Mouse (Mus musculus) WW6 (cell line): ENCODE data around the gene Colgalt2.
A peak's percentile ranks its signal among the peaks of the same experiment; 100 is the strongest.
"Not testable (repeated sequence)": the region's sequence is repeated elsewhere in the genome, so short reads cannot be mapped to it uniquely, and the experiment has no call there.

Experiments
- DNase-seq: peaks from one replicate; pipeline ENCODE4 v3.0.0-alpha.2; 2013; ENCODE audit warnings: low read depth, low spot score

Colgalt2 gene

DNA sequence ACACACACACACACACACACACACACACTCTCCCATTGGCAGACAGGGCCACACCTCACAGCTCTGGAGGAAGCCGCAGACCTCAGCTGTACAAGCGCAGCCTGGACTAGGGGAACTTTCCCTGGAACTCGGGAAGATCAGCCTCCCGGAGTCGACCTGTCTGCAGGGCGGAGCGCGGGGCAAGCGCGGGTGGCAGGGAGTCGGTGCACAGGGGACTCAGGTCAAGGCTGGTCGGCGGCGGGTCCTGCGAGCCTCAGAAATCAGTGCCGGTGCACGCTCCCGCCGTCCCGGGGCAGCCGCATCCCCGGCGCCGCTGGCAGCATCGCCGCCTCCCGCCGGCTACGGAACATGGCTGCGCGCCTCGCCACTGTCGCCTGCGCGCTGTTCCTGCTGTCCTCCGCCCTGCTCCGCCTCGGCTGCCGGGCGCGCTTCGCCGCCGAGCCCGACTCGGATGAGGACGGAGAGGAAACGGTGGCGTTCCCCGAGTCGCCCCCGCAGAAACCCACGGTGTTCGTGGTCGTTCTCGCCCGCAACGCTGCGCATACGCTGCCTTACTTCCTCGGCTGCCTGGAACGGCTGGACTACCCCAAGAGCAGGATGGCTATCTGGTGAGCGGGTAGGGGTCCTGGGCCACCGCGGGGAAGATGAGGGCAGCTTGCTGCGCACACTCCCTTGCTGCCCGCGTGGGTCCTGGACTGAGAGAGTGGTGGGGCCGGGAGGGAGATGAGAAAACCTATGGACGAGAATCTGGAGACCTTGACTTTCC lies at the start of gene Colgalt2:
Gene Colgalt2 (plus strand): TSS at position 41 of the 766 bp plus-strand sequence.
- no peak for DNase-seq

DNA sequence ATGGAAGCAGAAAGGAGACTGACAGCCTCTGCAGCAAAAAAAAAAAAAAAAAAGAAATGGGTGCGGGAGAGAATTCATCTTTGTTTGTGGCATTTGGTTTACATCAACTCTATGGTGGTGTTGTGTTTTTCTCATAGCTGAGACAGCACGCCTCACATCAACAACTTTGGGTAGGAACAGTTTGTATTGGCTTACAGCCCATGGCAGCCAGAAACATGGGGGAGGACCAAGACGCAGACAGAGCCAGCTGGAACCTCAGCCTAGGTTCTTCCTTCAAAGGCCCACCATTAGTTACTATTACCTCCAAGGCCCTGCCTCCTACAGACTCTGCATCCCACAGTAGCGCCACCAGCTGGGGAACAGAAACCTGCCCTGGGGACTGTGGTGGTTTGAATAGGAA lies 42.9 kb upstream of the Colgalt2 start:
- no peak for DNase-seq

DNA sequence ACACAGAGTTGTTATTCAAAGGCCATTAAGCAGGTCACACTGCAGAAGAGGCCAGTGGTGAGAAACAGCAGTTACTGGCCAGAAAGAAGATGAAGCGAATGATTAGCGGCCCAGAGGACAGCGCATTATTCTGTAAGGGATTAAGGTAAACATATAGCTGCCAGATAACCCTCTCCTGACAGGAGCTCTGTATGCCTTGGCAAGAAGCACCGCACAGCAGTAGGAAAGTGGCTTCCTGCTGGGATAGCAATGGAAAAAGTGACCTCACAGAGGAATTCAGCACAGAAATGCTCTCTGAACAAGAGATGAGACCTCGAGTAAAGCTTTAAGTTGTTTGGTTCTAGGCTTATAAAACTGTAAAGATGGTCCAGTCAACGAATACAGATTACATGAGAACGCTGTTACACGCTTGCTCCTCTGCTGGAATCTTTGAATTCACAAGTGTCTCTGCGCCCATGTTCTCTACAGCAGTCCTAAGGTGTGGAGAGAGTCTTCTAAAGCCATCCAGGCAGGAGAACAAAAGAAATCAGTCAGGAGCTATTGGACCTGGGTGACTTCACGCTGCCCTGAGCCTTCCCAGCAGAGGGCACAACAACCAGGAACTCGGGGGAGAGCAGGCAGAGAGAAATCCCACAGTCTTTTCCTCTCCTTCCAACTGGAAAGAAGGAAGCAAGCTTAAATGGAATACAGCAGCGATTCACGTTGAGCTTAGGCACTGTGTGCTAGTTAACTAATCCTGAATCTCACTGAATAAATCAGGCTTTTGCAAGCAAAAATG lies 31.1 kb upstream of the Colgalt2 start:
- DNase-seq, result no peak

DNA sequence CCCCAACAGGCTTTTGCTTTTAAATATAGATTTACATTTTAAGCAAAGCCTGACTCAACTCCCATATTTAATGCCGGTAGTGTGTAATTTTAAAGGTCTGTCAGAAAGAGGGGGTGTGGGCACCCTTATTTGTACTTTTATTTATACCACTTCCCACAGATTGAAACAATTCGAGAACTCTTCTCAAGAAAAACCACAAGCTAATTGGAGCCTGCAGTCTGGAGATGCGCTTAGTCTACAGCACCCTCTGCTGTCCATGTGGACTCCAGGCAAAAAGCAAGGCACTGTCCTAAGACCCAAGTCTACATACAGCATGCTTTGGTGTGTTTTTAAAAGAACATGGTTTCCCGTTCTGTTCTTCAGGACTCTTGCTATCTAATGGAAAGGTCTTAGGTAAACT lies 30.5 kb upstream of the Colgalt2 start:
- no peak for DNase-seq

DNA sequence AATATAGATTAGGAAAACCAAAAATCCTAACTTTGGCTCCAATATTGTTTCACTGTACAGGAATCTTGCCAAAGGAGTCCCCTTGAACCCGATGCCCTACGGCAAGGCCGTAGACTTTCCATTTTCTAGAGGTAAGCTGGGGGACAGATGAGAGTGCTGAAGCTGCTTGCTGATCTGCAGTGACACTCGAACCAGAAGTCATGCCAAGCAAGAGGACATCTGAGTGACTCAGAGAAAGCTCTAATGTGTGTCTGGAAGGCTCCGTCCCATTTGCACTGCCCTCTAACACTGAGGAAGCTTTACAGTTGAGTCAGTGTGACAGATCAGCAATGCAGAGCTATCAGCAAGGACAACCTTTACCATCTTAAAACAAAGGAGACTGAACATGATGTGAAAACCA lies 21.3 kb upstream of the Colgalt2 start:
- DNase-seq, result no peak

DNA sequence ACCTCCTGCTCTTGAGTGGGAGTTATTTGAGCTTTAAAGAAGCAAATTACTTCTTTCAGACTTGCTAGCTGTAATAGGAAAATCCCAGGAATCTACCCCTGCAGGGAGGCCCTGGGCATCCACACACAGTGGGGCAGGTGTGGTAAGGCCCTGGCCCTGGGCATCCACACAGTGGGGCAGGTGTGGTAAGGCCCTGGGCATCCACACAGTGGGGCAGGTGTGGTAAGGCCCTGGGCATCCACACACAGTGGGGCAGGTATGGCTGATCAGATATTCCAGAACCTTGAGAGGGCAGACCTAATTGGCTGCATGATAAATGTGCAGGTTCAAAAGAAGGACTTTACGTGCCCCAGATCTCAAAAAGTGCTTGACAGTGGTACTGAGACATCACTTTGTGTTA lies 15.0 kb upstream of the Colgalt2 start:
- DNase-seq, result no peak

DNA sequence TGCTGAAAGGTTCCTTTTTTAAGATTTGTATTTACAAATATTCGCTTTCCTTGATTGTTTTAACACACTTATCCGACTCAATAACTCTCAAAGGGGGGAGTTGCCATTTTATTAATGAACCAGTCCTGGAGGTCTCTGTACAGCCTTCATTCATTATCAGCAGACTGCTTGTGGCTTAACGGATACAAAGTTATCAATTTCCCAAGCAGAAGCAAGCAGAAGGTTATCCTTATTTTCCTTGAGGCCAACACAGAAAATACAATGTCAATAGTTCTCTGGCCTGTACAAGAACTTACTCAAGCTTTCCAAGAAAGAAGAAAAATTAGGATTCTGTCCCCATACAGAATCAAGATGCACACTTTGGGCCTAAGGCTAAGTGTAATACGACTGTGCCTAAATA lies 13.9 kb upstream of the Colgalt2 start:
- not testable (repeated sequence) for DNase-seq

DNA sequence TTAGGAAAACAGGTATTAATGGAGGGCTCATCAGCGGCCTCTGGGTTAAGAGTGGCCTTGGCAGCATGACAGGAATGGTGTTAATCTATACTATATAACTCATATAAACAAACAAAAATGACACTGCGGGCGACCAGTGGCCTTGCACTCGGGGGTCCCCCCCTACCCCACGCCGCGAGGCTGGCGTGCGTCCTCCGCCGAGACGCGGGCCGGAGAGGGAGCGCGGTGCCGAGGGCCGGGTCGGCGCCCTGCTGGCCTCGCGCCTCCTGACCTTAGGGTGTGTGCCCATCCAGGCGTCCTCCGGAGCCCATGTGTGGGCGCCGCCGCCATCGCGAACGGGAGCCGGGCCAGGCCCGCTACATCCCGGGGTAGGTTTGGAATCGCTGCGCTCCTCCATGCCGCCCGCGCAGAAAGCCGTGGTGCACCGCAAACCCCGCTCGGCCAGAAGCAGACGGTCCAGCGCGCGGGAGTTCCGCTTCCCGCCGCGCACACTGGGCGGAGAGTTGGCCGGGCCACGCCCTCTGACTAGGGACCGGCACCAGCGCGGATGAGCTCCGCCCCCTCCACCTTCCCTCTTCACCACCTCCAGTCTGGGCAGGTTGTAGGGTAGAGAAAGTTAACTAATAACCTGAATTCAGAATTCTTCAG lies 13.3 kb upstream of the Colgalt2 start, which contains the start of gene Tsen15:
Gene Tsen15 (minus strand): TSS at position 501 of the 648 bp plus-strand sequence.
- peak; percentile 56 for DNase-seq

DNA sequence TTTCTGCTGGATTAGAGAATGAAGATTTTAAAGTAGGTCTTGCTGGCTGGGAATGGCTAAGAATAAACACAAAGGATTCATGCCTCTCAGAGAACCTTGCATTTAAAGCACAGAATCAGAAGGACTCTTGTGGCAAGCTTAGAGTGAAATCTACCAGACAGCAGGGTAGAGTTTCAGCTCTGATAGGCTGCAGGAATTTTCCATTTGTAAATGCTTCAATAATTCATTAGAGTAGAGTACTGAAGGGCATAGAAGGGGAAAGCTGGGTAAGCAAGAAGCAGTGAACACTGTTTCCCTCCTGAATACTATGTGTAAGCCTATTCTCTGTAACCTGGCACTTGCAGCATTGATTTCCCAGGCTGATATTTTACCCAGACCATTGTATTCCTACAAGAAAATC lies 10.4 kb upstream of the Colgalt2 start:
- no peak for DNase-seq

DNA sequence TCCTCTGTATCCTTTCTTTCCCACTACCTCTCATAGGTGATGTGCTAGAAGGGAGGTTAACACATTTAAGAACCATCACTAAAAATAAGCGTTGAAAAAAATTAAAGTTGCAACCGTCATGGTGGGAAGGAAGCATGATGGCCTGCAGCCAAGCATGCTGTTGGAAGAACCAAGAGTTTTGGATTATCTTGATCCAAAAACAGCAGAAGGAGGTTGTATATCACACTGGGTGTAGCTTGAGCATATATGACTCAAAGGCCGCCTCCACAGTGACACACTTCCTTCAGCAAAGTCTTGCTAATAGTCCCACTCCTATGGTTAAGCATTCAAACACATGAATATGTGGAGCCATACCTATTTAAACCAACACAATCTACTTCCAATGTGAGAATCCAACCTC lies 5.5 kb upstream of the Colgalt2 start:
- DNase-seq, result no peak

DNA sequence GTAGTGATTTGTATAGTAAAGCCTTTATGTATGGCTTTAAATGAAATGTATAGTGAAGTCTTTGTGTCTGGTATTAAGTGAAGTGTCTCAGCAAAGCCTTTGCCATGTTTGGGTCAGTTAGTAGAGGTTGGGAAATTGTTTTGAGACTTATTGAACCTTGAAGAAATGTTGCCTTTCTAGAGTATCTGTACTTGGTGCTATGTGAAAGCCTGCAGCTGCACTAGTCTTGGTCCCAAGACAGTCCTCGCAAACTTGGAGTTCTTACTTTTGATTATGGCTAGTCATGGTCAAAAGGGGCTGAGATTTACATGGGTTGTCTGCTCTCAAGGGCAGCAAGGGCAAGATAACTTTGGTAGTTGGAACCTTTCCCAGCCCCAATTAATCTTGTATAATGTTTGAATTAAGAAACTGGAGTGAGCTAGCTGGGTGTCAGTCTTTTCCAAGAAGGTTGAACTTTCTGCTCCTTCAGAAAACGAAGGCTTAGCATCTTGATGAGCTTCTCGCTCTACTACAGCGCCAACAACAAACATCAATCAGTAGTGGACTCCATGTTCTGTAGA lies 4.6 kb upstream of the Colgalt2 start:
- DNase-seq, result no peak

DNA sequence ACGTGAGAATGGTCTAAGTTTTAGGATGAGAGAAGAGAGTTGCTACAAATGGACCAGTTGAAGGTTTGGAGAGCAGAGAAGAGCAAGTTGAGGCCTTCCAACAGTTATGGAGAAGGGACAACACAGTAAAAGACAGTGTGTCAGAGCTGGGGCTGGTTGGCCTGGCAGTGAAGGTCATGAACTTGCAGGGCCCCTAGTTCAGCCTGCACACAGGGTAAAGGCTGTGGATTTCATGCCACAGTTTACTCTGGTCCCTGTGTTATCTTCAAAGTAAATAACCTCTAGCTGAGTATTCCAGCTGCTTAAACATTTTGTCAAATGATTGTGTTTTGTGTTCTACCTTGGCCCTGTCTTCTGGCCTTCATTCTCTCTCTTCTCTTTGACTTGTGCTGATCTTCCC lies 922 bp upstream of the Colgalt2 start:
- DNase-seq, result no peak

DNA sequence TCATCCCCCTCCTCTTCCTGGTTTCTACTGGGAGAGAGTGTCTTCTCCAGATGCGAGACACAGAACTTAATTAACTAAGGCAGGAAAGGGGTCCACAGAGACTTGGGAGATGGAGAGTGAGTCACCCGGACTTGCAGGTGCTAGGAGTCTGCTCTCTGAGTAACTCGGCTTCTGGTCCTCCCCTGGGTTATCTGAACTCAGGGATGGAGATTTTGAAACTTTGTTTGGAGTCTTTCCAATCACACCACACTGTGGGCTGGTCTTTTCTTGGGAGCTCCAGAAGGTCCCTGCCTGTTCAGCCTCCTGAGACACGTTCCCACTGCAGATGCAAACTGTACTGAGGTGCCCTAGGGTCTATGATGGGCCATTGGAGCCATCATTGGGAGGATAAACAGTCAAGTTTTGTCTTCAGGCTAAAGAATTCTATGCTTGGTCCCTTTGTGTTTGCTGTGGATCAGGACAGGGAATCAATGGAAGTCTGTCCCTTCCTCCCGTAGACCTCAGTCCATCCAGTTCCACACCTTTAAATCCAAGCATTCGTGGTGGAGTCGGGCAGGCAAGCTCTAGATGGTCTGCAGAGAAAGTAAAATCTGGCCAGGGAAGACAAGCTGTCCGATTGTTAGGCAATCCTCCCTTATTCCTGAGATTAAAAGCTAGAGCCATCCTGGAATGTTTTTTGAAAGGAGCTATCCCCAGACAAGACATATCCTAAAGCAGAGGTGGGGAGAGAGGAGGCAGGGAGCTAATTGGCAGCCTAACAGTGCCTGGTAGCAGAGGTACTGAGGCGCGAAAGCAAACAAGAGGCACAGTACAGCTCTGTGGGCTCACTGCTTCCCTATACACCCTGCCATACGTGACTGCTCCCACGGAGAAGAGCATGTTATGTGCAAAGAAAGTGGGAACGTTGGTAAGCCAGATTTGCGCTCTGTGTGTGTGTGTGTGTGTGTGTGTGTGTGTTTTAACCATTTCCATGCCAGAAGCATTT lies 1.2 kb downstream of the Colgalt2 start:
- DNase-seq, result no peak

DNA sequence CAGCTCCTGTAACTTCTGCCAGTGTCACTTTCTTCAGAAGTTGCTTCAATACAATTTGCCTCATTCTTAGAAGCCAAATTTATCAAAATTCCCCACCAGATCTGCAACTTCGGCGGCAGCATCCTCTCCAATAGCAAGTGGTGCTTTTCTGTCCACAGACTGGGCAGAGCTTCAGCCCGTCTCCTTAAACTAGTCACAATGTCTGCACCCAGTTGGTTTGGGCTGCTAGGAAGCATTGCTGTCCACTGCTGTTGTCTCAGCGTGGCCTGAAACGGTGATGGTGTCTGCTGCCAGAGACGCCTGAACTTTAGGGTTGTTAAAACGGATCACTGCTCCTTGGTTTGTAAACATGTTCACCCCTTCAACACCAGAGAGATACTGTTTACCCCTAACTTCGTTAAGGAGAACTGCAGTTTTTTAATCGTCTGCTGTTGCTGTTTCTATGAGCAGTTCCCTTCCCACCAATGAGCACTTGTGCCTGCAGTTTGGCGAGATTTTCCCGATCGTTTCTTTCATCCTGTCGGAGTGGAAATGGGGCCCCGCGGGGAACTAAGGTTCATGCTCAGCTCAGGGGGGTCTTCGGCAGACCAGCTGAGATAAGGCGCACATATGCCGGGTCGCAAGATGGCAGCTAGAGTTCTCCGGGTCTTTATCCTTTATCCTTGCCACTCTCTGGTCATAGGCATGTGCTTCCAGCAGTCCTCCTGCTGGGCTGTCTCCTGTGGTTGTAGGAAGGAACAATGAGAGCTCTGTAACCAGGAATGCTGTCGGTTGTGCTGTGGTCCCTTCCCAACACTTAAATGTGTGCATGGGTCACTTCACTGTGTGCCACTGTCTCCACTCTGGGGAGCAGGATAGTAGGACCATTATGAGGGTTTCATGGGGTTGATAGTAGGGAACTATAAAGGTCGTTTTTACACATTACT lies 7.7 kb downstream of the Colgalt2 start:
- no peak for DNase-seq

DNA sequence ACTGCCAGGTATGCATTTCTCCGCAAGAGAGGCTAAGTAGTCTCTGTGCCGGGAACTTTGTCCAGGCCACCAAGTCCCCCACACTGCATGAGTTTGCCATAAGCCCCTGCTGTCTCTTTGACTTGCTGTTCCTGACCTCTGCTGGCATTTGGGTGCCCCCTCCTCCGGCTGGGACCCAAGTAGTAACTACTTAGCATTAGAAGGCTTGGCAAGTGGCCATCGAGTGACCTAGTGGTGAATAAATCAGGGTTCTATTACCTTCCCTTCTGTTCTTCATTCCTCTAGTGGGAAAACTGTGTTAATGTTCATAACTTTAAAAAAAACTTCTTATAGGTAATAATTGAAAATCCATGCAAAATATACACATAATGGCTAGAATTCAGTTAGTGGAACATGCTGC lies 9.7 kb downstream of the Colgalt2 start:
- no peak for DNase-seq

DNA sequence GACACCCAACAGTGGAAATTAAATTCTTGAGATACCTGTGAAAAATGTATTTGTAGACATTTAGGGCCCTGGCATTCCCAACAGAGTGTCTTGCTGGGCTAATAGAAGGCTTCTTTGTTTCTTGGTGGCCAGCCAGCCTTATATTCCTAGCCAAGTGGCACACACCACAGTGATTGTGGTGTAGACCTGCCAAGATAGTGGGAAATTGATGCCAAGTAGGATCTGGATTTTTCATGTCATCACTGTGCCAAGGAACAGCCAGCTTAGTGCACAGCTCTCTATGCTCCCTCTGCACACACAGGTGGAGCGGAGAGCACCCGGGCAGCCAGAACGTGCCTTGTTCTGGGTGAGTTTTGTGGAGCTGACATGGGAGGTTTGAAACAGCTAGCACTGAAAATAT lies 11.0 kb downstream of the Colgalt2 start:
- no peak for DNase-seq

DNA sequence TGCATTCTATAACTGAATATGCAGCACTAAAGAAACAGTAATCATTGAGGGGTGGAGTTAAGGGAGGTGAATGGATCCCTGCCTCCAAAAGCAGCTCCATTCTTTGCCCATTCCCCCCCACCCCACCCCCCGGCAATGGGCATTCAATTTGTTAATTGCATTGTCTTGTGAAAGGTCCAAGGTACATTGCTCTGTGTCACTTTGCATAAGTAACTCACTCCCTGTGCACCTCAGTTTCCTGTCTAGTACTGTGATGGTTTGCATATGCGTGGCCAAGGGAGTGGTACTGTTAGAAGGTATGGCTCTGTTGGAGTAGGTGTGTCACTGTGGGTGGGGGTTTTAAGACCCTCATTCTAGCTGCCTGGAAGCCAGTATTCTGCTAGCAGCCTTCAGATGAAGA lies 13.5 kb downstream of the Colgalt2 start:
- DNase-seq, result no peak

DNA sequence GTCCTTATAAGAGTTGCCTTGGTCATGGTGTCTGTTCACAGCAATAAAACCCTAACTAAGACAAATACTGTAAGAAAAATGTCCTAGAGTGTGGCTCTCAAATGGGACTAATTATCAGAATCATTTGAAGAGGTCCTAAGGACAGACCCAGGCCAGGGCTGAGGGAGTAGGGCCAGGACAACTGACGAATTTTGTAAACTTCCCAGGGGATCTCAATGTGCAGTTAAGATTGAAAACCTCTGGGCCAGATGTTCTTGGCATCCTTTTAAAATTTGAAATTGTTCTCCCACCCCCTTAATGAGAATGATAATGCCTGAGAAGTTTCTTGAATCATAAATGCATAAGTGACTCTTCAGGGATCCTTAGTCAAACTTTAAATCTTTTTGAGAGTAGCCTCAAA lies 14.3 kb downstream of the Colgalt2 start:
- no peak for DNase-seq

DNA sequence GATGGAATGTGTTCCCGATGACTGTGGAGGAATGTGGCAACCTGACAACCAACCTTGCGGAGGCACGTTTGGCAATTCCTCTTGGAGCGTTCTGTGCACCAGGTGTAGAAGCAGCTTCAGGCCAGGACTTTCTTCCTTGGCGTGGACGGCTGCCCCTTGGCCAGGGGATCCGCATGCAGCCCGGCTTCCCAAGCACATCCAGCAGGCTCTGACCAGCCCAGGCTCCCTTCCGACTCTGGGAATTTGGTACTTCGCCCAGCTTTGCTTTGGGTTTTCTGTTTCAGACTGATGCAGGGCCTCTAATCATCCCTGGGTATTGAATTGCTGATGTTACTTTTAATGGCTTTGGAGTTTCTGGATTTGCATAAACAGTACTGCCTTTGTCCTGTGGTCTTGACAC lies 14.8 kb downstream of the Colgalt2 start:
- DNase-seq, result no peak
